Mouse (Mus musculus) natural killer cell, adult 2 months (primary cell): ENCODE measurements around the gene Nrip3.
A peak's percentile ranks its signal among the peaks of the same experiment; 100 is the strongest.

Source experiments
- DNase-seq, 2 experiments: peaks; one replicate each; pipeline ENCODE4 v3.0.0; 2022; ENCODE audit warnings: low spot score in 2 of 2

The Nrip3 gene

DNA sequence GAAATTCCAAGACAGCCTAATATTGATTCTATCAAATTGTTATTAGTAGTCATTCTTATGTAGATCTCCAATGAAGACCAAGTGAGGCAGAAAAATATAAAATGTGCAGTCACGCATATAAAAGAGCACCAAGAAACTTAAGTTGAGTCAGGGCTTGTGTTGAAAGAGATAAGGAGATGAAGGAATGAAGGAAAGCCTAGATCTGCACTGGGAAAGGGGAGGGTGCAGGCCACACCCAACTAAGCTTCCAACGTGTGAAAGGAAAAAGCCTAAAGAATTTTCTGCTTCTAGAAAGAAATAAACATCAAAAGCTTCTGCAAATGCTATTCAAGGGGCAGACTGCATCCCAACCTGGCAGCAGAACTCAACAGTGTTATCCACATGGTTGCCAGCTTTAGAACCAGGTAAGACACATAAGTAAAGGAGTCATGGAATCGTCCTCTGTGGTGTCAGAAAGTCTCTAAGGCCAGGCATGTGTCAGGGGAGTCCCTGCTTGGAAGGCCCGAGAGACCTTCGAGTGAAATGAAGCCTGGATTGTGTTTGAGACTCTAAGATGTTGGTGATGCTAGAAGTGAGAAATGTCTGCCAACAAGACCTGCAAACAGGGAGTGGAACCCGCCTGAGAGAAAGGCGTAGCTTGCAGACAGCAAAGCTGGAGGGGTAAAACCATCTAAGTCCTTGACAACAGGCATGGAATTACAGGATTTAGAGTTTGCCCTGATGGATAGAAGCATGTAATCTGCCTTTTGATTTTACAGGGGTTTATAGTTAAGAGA lies 14.1 kb downstream of the Nrip3 start:
- no peak for DNase-seq

GRCm38 (mm10) chr7:109764009-109764408 lies 17.8 kb downstream of the Nrip3 start:
- no peak for DNase-seq

DNA sequence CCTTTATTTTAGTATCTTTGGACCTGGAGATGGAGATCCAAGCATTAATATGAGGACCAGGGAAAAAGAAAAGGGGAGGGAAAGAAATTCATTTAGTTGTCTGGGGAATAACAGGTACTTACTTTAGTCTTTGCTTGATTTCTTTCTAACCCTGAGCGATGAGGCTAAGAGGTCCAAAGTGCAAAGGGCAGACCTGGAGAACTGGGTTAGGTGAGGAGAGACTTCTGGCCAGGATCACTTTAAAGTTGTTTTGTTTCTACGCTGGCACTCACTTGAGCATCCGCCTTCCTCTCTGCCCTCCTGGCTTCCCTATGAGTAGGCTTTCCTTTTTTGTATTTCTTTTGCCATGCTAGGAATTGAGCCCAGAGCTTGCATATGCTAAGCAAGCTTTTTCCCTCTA lies 25.5 kb downstream of the Nrip3 start:
- no peak for DNase-seq

DNA sequence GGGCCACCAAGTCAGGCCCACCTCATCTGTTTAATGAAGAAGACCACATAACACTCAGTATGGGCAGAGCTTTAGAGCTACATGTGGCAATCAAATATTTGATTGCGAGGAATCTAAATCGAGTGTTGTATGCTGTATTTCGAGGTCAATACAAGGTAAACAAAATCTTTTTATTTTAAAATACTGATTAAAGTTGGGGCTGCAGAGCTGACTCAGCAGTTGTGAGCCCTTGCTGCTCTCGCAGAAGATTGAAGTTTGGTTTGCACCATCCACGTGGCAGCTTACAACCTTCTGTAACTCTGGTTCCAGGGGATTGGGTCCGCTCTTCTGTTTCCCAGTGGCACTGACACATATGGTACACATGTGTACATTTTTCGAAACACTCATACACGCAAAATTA lies 27.8 kb downstream of the Nrip3 start:
- no peak for DNase-seq

- DNase-seq = peak; percentile 64
These were observed 29.6 kb downstream of the Nrip3 start, which contains the start of gene Tmem9b for GRCm38 (mm10) chr7:109752008-109752925. Tmem9b (minus strand) TSS chr7:109752875.

DNA sequence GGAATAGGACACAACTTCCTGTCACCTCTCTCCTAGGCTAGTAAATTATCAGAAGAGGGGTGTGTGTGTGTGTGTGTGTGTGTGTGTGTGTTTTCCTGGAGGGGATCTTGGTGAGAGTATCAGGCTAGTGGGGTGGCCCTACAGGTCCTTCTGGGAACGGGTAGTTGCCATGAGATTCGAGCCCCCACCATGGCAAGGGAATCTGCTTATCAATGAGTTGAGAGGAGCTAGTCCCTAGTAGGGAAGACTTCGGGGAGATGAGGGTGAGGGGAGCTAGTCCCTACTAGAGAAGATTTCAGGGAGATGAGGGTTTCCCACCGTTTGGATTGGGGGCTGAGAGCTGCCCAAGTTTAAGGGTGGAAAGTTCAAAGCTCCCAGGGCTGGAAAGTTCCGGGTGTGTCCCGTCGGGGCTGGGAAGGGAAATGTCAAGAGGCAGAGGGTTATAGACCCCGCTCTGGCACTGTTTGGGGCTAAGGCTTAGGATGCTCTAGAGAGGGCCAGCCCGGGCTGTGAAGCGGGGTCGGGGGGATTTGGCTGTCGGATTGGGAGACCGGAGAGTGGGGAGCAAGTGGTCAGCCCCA lies 30.3 kb downstream of the Nrip3 start:
- DNase-seq = no peak

- DNase-seq = no peak
These were observed 34.1 kb downstream of the Nrip3 start for GRCm38 (mm10) chr7:109747747-109748146.

GRCm38 (mm10) chr7:109741703-109742102 lies 40.1 kb downstream of the Nrip3 start:
- no peak for DNase-seq

GRCm38 (mm10) chr7:109741060-109741459 lies 40.8 kb downstream of the Nrip3 start:
- no peak for DNase-seq

- DNase-seq = no peak
These were observed 41.9 kb downstream of the Nrip3 start for GRCm38 (mm10) chr7:109739822-109740370.

DNA sequence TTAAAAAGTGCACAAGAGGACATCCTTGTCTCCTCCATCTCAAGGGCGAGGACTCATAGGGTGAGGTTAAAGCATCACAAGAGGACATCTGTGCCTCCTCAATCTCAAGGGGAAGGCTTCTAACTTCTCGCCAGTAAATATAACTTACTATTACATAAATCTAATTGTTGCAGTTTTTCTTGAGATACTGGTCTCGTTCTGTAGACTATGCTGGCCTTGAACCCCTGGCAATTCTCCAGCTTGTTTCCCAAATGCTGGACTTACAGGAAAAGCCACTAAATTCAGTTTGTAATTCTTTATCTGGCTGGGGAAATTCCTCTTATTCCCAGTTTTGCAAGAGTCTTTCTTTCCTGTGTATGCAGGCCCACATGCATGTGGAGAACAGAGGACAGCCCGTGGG lies 47.0 kb downstream of the Nrip3 start:
- no peak for DNase-seq

DNA sequence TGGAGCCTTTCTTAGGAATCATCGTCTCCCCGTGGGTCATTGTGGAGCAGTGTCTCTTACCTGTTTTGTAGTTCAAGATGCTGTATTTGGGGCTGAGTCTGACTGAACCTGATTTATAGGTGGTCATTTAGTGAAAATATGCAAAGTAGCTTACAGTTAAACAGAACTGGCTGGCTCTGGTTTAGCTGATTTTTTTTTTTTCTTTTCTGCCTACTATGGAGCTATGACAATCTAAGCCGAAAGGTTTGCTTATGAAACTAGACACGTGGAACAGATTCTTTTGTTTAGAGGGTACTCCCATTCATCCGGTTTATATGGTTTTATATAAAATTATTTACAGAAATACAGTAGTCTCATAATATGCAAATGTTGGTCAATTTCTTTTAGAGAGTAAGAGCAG lies 50.2 kb downstream of the Nrip3 start, which contains the start of gene Ascl3:
Gene Ascl3 (minus strand): TSS at position 101 of the 400 bp plus-strand sequence.
- DNase-seq = no peak

- DNase-seq = no peak
These were observed 58.1 kb downstream of the Nrip3 start, which contains the start of gene BC051019 for GRCm38 (mm10) chr7:109723697-109724096. BC051019 (minus strand) TSS chr7:109723850.

DNA sequence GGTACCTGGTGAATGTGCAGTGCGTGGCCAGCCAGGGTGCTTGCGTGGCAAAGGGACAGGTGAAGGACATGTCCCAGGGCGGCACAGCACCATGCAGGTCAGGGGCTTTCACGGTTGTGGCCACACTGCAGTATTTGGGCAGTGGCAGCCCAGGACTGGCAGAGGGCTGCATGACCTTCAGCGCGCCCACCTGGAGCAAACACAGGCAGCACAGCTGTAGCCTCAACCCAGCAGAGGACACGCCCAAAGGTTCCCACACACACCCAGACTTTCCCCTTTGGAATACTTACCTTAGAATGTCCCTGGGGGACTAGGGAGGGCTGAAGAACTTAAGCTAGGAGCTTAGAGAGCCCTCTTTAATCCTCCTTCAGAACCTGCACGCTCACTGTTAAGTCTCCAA lies 58.7 kb downstream of the Nrip3 start:
- no peak for DNase-seq

DNA sequence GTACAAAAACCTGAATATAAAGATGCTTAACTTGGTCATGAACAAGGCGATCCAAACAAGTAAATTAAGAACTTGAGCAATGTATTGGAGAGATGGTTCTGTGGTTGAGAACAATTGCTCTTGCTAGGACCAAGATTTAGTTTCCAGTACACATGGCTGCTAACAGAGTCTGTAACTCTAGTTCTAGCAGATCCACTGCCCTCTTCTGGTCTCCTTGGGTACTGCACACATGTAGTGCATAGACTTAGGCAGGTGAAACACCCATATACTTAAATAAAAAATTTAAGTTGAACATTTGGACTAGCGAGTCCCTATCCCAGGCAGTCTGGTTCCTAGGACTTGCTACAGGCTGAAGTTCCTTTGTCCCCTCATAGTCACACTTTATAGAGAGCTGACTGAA lies 59.2 kb downstream of the Nrip3 start:
- no peak for DNase-seq

DNA sequence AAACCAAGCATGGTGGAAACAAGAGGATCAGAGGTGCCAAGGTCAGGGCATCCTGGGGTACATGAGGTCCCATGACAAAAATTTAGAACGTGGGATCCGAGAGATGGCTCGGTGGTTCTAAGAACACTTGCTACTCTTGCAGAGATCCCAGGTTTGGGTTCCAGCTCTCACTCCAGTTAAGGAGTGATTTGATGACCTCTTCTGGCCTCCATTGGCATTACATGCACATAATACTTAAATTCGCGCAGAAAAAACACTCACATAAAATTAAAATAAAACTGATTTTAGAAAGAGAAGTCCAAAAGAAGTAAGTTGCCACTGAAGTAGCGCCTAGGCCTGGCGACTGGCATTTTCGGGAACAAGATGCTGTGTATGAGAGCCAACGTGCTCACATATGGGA lies 62.5 kb downstream of the Nrip3 start:
- DNase-seq = no peak

DNA sequence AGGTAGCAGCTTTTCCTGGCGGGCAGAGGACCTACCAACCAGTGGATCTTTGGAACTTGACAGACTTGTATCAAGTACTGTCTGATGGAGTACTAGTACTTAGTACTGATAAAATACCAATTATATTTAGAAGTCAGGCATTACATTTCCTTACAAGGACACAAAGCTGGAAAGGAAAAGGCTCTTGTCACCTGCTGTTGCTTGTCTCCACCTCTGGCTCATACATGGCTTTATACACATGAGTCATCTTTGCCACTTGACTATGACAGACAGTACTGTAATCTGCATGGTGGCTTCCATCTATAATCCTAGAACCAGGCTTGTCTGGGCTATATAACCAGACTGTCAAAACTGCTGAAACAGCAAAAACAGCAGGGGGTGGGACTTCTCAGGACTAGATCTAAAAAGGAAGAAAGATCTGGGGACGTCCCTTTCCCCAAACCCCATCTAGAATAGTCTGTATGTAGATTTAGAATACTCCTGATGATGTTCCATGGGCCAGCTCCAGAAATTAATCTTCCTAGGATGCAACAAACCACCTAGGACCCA lies 68.3 kb downstream of the Nrip3 start:
- no peak for DNase-seq

- DNase-seq = no peak
These were observed 69.6 kb downstream of the Nrip3 start for GRCm38 (mm10) chr7:109712198-109712597.

DNA sequence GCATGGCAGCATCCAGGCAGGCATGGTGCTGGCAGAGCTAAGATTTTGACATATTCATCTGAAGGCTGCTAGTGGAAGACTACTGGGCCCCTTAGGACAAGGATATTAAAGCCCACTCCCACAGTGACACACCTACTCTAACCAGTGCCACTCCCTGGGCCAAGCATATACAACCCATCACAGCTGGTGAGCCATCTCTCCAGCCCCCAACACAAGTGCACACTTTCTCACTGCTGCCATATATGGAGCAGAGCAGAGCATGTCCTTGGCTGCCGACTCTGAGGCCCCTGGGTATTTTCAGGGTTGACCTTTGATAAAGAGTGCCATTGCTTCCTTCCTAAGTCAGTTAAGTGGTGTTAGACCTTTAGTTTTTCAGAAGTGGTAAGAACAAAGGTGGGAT lies 71.8 kb downstream of the Nrip3 start:
- no peak for DNase-seq

- no peak for DNase-seq
These were observed 72.9 kb downstream of the Nrip3 start for GRCm38 (mm10) chr7:109708961-109709382.
